Mouse (Mus musculus) brain, embryonic 14.5 days (tissue): ENCODE measurements around the gene Cd2.

Experiments
- CTCF ChIP-seq: fragments of 200-500 bp; IDR thresholded peaks from 2 replicates; pipeline ENCODE4 v1.5.1; 2012; ENCODE audit warnings: inconsistent platforms, mild to moderate bottlenecking, moderate library complexity, borderline replicate concordance; ENCODE audit not compliant: insufficient read depth, insufficient read length; ENCODE audit errors: extremely low read depth
- POLR2A ChIP-seq: fragments of 200-500 bp; IDR thresholded peaks from 2 replicates; pipeline ENCODE4 v1.6.1; 2012; ENCODE audit warnings: mild to moderate bottlenecking, inconsistent platforms, borderline replicate concordance; ENCODE audit not compliant: poor library complexity, insufficient read depth, insufficient read length, severe bottlenecking; ENCODE audit errors: extremely low read depth

- no peak for TF ChIP-seq CTCF
- TF ChIP-seq POLR2A: no peak
These were observed 35.6 kb downstream of the Cd2 start for GRCm38 (mm10) chr3:101252141-101252540.
